Mouse (Mus musculus) bone marrow macrophage, adult 2 months (primary cell): ENCODE results near the gene Slc8a1.

Experiments
- CTCF ChIP-seq: IDR thresholded peaks from 2 replicates; pipeline ENCODE4 v1.5.1; 2012; ENCODE audit warnings: low read depth, mild to moderate bottlenecking, low read length, moderate library complexity
- POLR2A ChIP-seq: IDR thresholded peaks from 2 replicates; pipeline ENCODE4 v1.6.1; 2012; ENCODE audit warnings: mild to moderate bottlenecking, low read depth, low read length, borderline replicate concordance

DNA sequence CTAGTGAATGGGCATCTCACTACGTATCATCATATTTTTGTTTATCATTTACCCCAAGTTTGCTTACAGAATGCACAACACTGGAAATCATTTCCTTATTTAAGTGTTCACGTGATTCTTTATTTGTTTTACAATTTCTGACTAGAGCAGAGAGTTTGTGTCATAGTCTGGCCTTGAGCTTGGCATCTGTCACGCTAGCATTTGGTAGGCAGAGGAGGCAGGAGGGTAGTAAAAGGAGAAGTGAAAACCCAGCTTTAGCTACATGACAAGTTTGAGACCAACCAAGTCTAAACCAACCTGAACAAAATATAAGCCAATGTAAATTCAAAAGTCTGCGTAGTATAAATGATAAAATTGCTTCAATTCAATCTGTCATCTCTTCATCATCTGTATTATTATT is 41.7 kb upstream of the Slc8a1 start:
- no peak for TF ChIP-seq CTCF
- no peak for TF ChIP-seq POLR2A
